Mouse (Mus musculus): ENCODE measurements around the gene Ccdc65. TPM values are rescaled to one million over a fixed set of nuclear protein-coding genes. Genes with fewer than 3 reads are reported as not detected.

Ccdc65 gene
- total RNA-seq, 2 experiments from 2014 or later: 11.2 TPM

DNA sequence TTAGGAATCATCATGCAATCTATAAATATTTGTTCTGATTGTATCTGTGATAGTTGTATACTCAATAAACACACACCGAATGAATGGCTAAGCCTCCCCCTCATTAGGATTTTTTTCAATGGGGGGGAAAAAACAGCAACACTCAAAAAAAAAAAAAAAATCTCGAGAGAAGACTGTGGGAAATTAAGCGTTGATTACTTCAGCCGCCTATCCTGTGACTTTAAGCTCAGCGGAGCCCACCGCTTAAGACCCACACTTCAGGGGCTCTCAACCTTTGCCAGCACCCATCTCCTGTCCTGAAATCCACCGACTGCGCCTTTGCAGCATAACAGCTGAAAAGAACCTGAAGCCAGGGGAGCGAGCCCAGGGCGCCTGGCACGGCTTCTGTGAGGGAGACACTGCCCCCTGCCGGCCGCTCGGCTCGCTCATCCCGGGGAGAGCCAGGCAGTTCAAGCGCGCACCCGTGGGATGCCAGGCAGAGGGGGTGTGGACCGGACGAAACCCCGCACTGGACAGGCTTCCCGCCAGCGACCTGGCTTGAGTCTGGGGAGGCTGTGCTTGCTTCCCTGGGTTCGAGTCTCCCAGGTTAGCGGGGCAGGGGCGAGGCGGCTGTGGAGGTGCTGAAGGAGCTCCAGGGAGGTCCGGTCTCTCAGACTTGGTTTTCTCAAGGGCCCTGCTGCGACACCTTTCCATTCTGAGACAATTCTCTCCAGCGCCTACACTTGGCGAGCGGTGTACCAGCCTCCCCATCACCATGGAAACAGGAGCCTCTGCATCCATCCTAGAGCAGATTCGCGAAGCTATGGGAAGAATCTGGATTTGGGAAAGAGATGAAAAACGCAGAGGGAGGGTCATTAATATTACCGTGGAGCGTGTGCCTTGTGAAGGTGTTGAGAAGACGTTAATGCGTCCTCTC lies 8.6 kb upstream of the Ccdc65 start:
- peak overlapping the region; percentile 47 for H3K4me3 ChIP-seq
- peak; percentile 91 to 95 for DNase-seq (ENCODE audit: extremely low spot score in 1 of 2, low spot score in 2 of 2)
- intact Hi-C loops (cut with DNase I): loop anchor here (1.0 to 2.0 kb wide), 2 partner anchors 23 to 35 kb away; partner anchors contain the start of gene Rnd1
- peak overlapping the region; percentile 89 for H3K27ac ChIP-seq
- peak; percentile 92 for TF ChIP-seq CTCF (IDR thresholded peaks at IDR 0.05)

- intact Hi-C loops (cut with DNase I): no loop called here
- no peak for DNase-seq (ENCODE audit: extremely low spot score in 1 of 2, low spot score in 2 of 2)
- no peak for TF ChIP-seq CTCF (IDR thresholded peaks at IDR 0.05)
These were observed 3.7 kb upstream of the Ccdc65 start for GRCm38 (mm10) chr15:98704312-98704711.

DNA sequence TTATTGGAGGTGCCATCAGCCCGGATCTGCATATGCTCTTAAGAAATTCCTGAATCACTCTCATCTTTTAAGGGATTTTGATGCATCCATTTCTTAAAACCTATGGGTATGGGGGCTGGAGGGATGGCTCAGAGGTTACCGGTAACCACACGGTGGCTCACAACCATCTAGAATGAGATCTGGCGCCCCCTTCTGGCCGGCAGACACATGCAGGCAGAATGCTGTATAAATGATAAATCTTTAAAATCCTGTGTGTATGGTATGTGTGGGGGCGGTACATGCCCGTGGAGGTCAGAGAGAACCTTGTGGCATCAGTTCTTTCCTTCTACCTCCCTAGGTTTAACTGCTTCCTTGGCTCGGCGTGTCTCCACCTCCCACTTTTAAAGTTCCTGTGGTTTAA lies 2.4 kb downstream of the Ccdc65 start:
- intact Hi-C loops (cut with DNase I): no loop called here
- 0 out of 2 replicates have a peak overlapping the region, but pooled peaks have one; percentile 16 for H3K4me3 ChIP-seq
- DNase-seq (ENCODE audit: extremely low spot score in 1 of 2, low spot score in 2 of 2): peak; percentile 65 to 78
- peak; percentile 89 for TF ChIP-seq CTCF (IDR thresholded peaks at IDR 0.05)
- no peak overlapping the region for H3K27ac ChIP-seq

More at GRCm38 (mm10) chr15:98704312-98704711, 3.7 kb upstream of the Ccdc65 start:
- H3K27ac ChIP-seq: no peak overlapping the region
- no peak overlapping the region for H3K4me3 ChIP-seq

- no peak overlapping the region for H3K4me3 ChIP-seq
- intact Hi-C loops (cut with DNase I): no loop called here
- no peak for TF ChIP-seq CTCF (IDR thresholded peaks at IDR 0.05)
- no peak overlapping the region for H3K27ac ChIP-seq
- DNase-seq (ENCODE audit: extremely low spot score in 1 of 2, low spot score in 2 of 2): no peak
These were observed 6.2 kb downstream of the Ccdc65 start for GRCm38 (mm10) chr15:98714230-98714652.

DNA sequence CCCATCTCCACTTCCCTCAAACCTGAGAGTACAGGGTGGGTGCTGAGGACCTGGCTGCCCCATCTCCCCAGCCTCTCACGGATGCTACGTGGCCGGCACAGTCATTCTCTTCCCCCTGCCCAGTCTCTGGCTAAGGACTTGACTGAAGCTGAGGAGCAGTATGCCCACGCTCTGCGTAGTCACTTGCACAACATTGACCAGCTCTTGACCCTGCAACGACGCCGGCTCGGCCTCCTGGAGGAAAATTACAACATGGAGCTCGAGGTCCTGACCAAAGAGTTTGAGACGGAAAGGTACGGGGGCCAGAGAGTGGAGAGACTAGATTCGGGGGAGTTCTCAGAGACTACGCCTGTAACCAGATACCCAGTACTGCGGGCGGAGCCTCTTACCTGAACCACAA lies 9.3 kb downstream of the Ccdc65 start:
- H3K27ac ChIP-seq: no peak overlapping the region
- H3K4me3 ChIP-seq: no peak overlapping the region
- TF ChIP-seq CTCF (IDR thresholded peaks at IDR 0.05): no peak
- no peak for DNase-seq (ENCODE audit: extremely low spot score in 1 of 2, low spot score in 2 of 2)
- intact Hi-C loops (cut with DNase I): no loop called here

- DNase-seq (ENCODE audit: extremely low spot score in 1 of 2, low spot score in 2 of 2): no peak
- intact Hi-C loops (cut with DNase I): no loop called here
- Histone ChIP-seq H3K4me3 (no peak overlapping the region), H3K27ac (no peak overlapping the region)
- TF ChIP-seq CTCF (IDR thresholded peaks at IDR 0.05): no peak
These were observed 14.2 kb downstream of the Ccdc65 start for GRCm38 (mm10) chr15:98722191-98722590.

GRCm38 (mm10) chr15:98722854-98723253 lies 14.8 kb downstream of the Ccdc65 start:
- intact Hi-C loops (cut with DNase I): no loop called here
- Histone ChIP-seq H3K4me3 (no peak overlapping the region), H3K27ac (no peak overlapping the region)
- no peak for DNase-seq (ENCODE audit: extremely low spot score in 1 of 2, low spot score in 2 of 2)
- TF ChIP-seq CTCF (IDR thresholded peaks at IDR 0.05): no peak

- no peak overlapping the region for H3K4me3 ChIP-seq
- DNase-seq (ENCODE audit: extremely low spot score in 1 of 2, low spot score in 2 of 2): no peak
- intact Hi-C loops (cut with DNase I): no loop called here
- no peak overlapping the region for H3K27ac ChIP-seq
- no peak for TF ChIP-seq CTCF (IDR thresholded peaks at IDR 0.05)
These were observed 16.4 kb downstream of the Ccdc65 start for GRCm38 (mm10) chr15:98724441-98724840.

DNA sequence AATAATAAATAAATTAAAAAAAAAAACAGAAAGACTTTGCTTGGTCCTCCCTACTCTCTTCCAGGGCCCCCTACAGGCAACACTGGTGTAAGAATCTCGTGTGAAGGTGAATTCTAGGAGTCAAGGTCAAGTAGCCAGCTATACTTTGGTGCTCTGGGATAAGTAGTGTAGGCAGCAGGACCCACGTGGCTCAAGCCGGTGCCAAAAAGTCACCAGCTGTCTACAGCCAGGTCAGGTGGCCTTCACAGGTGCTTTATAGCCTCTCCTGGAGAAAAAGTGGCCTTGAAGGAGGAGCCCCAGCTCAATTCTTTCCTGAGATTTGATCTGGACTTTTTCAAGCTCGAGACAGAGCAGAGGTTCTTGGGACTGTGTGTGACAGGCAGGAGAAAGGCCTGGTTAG lies 18.1 kb downstream of the Ccdc65 start:
- TF ChIP-seq CTCF (IDR thresholded peaks at IDR 0.05): no peak; the same call in none of the 2 replicates
- Histone ChIP-seq H3K4me3 (no peak overlapping the region), H3K27ac (no peak overlapping the region)
- intact Hi-C loops (cut with DNase I): no loop called here
- DNase-seq (ENCODE audit: extremely low spot score in 1 of 2, low spot score in 2 of 2): no peak

- Histone ChIP-seq H3K4me3 (peak overlapping the region; percentile 54), H3K27ac (no peak overlapping the region)
- TF ChIP-seq CTCF (IDR thresholded peaks at IDR 0.05): no peak
- intact Hi-C loops (cut with DNase I): no loop called here
- no peak for DNase-seq (ENCODE audit: extremely low spot score in 1 of 2, low spot score in 2 of 2)
These were observed 18.7 kb downstream of the Ccdc65 start for GRCm38 (mm10) chr15:98726746-98727145.

DNA sequence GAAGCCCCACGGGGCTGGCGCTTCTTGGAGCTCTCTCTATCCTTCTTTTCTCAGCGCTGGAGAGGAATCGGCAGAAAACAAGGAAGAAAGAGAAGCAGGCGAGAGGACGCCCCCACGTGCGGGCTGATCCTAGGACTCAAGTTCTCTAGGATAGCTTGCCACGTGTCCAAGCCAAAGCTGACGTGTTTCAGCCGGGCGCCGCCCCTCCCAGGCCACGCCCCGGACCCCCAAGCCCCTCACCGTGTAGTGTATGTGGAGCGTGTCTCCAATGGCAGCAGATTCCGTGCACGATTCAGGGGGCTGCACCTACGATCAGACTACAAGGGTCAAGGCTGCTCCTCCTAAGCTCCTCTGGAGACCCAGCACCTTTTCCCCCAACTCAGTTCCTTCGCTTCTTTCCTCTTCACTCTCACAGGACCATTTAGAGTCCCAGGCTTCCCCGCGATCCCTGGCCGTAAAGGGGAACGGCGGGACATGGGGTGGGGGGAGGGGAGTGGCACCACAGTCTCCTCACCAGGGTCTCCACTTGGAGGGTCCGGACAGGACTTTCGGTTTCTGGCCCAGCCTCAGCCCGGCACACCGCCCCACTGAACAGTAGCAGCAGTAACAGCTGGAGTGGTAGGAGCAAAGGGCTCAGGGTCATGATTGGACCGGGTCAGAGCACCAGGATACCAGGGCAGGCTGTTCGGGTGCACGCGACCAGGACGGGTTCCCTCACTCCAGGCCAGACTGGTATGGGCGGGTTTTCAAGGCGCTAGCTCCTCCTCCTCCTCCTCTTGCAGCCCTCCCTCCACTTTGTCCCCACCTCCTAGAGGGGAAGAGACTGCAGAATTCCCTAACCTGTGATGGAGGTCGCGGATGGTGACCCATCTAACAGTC lies 19.7 kb downstream of the Ccdc65 start, which contains the start of gene Fkbp11:
Fkbp11 (minus strand) TSS at position 756 of the 879 bp plus-strand sequence.
- intact Hi-C loops (cut with DNase I): no loop called here
- Histone ChIP-seq H3K27ac (no peak within 1 kb of the TSS), H3K4me3 (peak within 1 kb of the TSS; percentile 54)
- DNase-seq (ENCODE audit: extremely low spot score in 1 of 2, low spot score in 2 of 2): no peak
- TF ChIP-seq CTCF (IDR thresholded peaks at IDR 0.05): no peak

GRCm38 (mm10) chr15:98728366-98728765 lies 20.4 kb downstream of the Ccdc65 start:
- DNase-seq (ENCODE audit: extremely low spot score in 1 of 2, low spot score in 2 of 2): no peak
- Histone ChIP-seq H3K4me3 (peak overlapping the region; percentile 54; the same call in 1 of the 2 replicates), H3K27ac (no peak overlapping the region)
- TF ChIP-seq CTCF (IDR thresholded peaks at IDR 0.05): no peak
- intact Hi-C loops (cut with DNase I): no loop called here
